Mouse (Mus musculus): ENCODE measurements at regions not wholly inside any gene's neighbourhood (a gene's known extent, or its start where the extent isn't known, plus 50 kb on each side); places are given as distances from the start of the nearest gene placed in this dataset.
"Not testable (repeated sequence)": the region's sequence is repeated elsewhere in the genome, so short reads cannot be mapped to it uniquely, and the experiment has no call there.

DNA sequence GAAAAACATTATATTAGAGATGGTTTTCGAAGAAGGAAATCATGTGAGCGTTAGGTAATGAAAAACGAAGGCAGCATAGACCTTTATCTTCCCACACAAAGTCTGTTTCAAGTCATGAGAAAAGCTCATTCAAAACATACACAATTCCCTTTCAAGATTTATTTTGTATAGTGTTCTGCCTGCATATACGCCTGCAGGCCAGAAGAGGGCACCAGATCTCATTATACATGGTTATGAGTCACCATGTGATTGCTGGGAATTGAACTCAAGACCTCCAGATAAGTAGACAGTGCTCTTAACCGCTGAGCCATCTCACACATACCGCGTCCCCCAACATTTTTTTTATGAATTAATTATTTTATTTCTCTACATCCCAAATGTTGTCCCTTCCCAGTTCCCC lies 578.3 kb upstream of the Ccdc54 start:
- no peak for DNase-seq (ENCODE audit: low read depth, low spot score)

GRCm38 (mm10) chr16:51160768-51161167 lies 569.8 kb upstream of the Ccdc54 start:
- no peak for DNase-seq (ENCODE audit: low read depth, low spot score)

DNA sequence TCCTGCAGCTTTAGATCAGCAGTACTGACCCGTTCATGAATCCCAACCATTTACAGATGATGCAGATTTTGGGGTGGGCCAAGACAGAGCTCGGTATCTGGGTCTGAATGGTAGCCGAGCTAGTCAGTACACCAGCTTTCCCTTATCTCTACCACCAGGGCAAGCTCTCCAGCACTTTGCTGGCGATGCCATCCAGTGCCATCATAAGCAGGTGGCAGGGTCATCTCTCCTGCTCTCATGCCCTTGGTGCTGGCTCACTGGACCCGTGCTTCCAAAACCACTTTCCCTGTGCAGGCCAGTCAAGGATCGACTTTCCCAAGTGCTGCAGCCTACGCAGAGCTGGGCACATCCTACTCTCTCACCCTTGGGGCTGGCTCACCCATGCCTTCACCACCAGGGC lies 547.6 kb upstream of the Ccdc54 start:
- DNase-seq (ENCODE audit: low read depth, low spot score) = no peak

DNA sequence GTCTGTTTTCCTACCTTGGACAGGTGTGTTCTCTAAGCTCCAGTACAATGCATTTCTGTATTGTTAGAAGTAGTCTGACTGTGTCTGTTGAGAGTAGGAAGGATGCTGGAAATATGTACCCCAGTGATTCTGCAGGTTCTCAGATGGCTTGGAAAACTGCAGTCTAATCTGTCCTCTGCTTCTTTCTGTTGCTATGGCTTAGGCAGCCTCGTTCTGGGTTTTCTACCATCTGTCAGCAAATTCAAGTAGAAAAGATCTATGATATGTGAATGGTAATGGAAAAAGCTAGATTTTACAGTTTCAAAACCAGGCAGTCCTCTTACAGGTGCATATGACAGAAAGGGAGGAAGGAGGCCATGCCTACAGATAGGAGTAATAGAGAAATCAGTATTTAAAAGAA lies 528.9 kb upstream of the Ccdc54 start:
- no peak for DNase-seq (ENCODE audit: low read depth, low spot score)

DNA sequence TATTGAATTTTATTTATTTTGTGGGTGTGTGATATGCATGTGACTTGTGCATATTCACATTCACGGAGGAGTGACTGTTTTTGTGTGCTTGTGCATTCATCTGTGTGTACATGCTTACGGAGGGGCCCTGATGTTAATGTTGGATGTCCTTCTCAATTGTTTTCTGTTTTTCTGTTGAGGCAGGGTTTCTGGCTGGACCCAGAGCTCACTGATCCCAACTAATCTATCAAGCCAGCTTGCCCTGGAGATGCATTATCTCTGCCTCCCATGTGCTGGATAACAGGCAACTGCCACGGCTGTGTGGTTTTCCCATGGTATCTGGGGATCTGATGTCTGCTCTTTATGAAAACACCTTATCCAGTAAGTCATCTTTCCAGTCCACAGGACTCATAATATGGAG lies 527.4 kb upstream of the Ccdc54 start:
- no peak for DNase-seq (ENCODE audit: low read depth, low spot score)

DNA sequence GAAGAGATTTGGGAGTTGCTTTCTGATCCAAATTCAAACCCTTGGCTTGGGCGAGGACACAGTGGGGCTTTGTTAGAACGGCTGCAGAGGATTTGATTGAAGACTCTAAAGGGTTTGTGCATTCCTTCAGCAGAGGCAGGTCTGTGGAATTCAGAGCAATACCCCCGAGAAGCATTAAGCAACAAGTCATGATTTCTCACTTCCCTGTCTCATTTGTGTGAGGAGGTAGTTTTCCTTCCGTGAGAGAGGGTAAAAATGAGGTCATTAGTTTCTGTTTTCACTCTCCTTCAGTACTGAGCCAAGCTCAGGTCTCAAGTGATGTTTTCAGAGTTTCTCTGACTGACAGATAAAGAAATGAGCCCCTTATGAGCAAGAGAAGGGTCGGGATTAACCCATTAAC lies 526.9 kb upstream of the Ccdc54 start:
- DNase-seq (ENCODE audit: low read depth, low spot score) = no peak

DNA sequence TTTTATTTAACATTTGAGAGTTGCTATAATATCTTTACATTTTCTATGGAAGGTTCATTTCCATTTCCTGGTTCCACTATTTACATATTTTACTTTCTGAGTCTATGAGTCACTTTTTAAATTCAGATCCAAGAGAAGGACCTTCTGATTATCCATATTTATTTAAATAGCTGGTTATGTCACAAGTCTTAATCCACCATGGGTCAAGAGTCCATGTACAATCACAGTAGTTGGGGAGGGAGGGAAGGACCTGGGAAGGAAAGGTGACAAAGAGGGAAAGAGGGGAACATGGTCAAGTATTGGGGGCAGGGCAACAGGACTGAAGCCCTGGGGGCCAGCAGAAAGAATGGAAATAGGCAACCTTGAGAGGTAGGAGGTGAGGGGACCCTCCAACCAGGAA lies 518.9 kb upstream of the Ccdc54 start:
- no peak for DNase-seq (ENCODE audit: low read depth, low spot score)

DNA sequence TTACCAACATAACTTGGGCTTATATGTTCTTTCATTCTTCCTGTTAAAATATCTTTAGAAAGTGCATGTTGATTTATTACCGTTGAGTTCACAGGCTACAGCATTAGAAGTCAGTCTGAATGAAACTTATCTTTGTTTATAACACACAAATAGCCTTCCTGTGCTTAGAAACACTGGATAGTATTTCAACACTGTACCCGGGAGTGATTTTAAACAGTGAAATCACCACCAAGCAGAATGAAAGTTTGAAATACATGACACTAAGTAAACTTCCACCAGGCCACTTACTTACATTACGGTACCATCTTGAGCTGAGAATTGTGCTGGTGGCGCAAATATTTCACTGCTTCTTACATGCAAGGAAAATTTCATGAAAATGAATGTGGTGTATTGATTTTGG lies 516.5 kb upstream of the Ccdc54 start:
- DNase-seq (ENCODE audit: low read depth, low spot score) = no peak

DNA sequence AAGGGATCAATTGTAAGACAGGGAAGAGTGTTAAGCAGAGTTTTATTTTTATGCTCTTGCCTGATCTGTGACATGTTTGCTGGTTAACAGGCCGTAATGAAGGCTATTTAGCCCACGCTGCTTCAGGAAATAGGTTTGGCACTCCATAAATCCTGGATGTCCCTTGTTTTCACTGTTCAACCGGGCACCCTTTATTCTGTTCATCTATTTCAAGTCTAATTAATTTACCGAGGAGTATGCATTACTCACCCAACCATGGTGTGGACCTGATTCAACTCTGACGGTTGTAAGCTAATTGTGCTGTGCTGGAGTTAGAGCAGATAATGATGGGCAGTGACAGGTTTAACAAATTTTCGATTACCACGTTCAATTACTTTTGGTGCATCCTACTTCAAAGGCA lies 495.6 kb upstream of the Ccdc54 start:
- DNase-seq (ENCODE audit: low read depth, low spot score) = no peak

DNA sequence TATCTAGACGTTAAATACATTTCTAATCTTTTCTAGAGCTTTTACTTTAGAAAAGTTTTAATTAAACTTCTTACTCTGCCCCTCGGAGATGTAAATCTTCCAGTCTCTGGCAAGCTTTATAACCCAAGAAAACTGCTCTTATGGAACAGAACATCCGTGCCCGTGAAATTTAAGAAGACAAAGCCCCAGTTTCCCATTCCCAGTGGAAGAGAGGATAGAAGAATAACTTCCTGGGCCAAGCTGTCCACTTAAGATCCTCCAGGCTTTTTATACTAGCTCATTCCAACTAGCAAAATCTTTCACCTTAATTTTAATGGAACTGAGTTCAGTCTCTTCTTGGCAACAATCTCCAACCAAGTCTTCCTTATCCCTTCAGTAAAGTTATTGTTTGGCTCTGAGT lies 489.2 kb upstream of the Ccdc54 start:
- DNase-seq (ENCODE audit: low read depth, low spot score) = no peak

- no peak for DNase-seq (ENCODE audit: low read depth, low spot score)
Observed at GRCm38 (mm10) chr16:51048650-51049049, 457.7 kb upstream of the Ccdc54 start.

DNA sequence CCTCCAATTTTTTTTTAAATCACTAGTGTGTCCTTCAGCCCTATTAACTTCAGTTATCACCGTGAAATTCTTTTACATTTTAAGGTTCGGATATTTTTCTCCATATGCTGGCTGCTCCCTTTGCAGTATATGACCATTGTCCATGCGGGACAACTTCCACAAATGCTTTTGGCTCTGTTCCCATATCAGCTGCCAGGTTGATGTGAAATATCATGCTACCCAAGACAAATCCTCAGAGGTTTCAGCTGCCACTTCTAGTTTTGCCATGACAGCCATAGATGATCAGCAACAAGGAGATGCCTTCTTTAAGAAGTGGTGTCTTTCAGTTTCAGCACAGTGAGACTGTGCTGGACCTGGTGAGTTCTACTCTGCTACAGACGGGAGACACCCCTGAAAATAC lies 457.2 kb upstream of the Ccdc54 start:
- DNase-seq (ENCODE audit: low read depth, low spot score) = no peak

- DNase-seq (ENCODE audit: low read depth, low spot score) = no peak
Observed at GRCm38 (mm10) chr16:51041311-51041710, 450.4 kb upstream of the Ccdc54 start.

GRCm38 (mm10) chr16:51002876-51003275 lies 411.9 kb upstream of the Ccdc54 start:
- no peak for DNase-seq (ENCODE audit: low read depth, low spot score)

DNA sequence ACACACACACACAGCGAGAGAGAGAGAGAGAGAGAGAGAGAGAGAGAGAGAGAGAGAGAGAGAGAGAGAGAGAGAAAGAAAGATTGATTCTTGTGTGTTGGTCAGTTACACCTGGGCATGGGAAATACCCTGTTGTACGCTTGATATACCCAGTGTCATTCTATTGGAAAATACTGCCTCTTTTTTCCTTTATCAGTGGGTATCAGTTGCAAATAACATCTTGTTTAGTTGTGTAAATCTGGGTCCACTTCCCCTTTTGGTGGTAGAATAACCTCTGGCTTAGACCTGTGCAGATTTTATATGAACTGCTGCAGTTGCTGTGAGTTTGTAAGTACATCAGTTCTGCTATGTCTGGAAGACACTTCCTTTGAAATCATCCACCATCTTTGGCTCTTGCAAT lies 373.4 kb upstream of the Ccdc54 start:
- no peak for DNase-seq (ENCODE audit: low read depth, low spot score)

DNA sequence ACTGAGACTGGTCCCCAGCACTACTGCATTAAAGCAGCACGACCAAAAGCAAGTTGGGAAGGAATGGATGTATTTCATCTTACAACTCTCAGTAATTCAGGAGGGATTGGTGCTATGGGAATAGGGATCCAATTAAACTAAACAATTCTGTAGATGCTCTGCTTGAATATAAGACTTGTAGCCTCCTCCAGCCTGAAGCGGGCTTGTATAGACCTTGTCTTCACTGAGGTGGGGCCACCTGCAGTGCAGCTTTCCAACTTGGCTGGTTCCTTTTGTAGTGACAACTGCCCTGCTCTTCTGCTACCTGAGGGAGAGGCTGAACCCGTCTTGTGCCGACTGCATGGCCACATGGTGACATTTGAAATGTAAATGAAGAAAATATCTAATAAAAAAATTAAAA lies 353.1 kb upstream of the Ccdc54 start:
- DNase-seq (ENCODE audit: low read depth, low spot score) = no peak

GRCm38 (mm10) chr16:50943581-50943980 lies 352.6 kb upstream of the Ccdc54 start:
- DNase-seq (ENCODE audit: low read depth, low spot score) = not testable (repeated sequence)

GRCm38 (mm10) chr16:50942291-50942690 lies 351.3 kb upstream of the Ccdc54 start:
- DNase-seq (ENCODE audit: low read depth, low spot score) = no peak

- DNase-seq (ENCODE audit: low read depth, low spot score) = no peak
Observed at GRCm38 (mm10) chr16:50939316-50939715, 348.4 kb upstream of the Ccdc54 start.

DNA sequence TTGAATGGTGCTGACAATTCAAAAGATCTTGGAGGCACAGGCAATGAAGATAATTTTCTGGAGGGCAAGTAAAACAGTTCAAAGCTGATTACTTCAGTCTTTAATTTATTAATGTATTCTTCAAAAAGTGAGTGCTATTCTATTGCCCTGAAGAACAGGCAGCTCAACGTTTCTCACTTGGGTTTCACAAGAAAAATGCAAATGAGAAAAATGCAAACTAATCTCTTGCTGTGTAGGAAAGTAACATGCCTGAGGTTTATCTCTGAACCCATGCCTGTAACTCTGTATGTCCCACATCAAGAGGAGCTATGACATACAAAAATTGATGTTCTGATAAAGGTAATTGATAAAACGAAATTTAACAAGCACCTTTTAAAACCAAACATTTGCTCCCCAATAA lies 316.8 kb upstream of the Ccdc54 start:
- DNase-seq (ENCODE audit: low read depth, low spot score) = no peak

- no peak for DNase-seq (ENCODE audit: low read depth, low spot score)
Observed at GRCm38 (mm10) chr16:50899151-50899550, 308.2 kb upstream of the Ccdc54 start.

- no peak for DNase-seq (ENCODE audit: low read depth, low spot score)
Observed at GRCm38 (mm10) chr16:50877926-50878325, 287.0 kb upstream of the Ccdc54 start.

DNA sequence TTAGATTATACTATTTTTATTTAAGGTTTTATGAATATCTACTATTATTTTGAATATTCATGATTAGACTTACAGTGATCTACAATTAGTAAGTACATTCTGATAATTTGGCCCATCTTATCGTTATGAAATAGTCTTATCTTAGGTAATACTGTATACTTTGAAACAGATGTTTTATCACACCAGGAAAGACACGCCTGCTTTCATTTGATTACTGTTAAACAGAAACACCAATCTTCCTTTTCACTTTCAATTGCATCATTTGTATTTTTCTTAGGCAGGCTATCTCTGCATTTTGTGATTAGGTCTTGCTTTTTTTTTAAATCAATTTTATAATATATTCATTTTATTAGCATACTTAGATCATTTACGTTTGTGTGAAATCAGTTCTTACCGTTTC lies 280.4 kb upstream of the Ccdc54 start:
- DNase-seq (ENCODE audit: low read depth, low spot score) = no peak

- no peak for DNase-seq (ENCODE audit: low read depth, low spot score)
Observed at GRCm38 (mm10) chr16:50863565-50863964, 272.6 kb upstream of the Ccdc54 start.

DNA sequence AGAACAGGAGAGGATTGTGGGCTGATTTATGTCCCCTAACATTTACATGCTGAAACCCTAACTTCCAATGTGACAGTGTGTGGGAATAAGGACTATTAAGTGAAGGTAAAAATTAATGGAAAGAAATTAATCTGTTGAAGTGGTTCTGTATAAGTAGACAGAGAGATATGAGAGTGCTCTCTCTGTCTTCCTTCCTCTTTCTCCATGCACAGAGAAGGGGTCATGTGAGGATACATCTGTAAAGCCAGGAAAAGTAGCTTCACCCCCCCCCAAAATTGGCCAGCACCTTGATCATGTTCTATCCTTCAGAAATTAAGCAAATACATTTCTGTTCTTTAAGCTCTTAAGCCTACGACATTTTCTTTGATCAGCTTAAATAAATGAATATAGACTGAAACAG lies 268.6 kb upstream of the Ccdc54 start:
- DNase-seq (ENCODE audit: low read depth, low spot score) = no peak
